25 mouse cellular contexts compared by ENCODE assay signal in the genomic region with DNA sequence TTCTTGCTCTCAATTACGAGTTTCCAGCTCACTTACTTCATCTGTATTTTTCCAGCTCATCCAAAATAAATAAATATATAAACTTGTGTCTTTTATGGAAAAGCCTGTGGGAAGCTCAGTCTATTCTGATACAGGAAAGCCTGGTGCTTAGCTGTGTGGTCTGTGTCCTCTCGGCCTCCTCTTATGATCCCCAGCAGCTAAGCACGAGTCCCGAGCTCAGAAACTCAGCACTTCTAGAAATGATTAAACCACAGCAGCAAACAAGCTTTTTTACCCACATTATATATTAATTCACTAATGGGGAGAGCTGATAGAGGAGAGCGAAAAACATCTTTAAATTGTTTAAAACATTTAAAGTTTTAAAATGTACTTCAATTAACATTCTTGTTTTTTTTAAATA. TPM values are rescaled to one million over a fixed set of nuclear protein-coding genes. Genes with fewer than 3 reads are reported as not detected.
DNase-seq lines count a peak whose midpoint lies in the region; ATAC-seq and TF ChIP-seq lines count a peak whose summit lies in the region.
"Had no signal": no experiment of that assay in that cellular context is flagged by ENCODE, and none has a peak within 500 bp of the region (broad histone marks: within the 10 kb centered on the region; RNA-seq: fewer than 3 reads in every experiment).

No protein-coding gene starts in this region.

- no peak for ATAC-seq in liver, embryonic 11.5 days (replicated peaks; ENCODE audit: low FRiP score)
- ATAC-seq in liver, postnatal 0 days, result no peak
- ATAC-seq in liver, embryonic 14.5 days (ENCODE audit: insufficient read depth), result no peak
- ATAC-seq: forebrain, embryonic 13.5 days; intestine, embryonic 16.5 days; midbrain, embryonic 15.5 days had no signal

- DNase-seq in kidney, adult 2 months, result peak; percentile 59
- DNase-seq in kidney, postnatal 10 days, result no peak
- no peak for DNase-seq in liver, embryonic 11.5 days (ENCODE audit: low spot score)
- no peak for DNase-seq in liver, postnatal 0 days
- DNase-seq in liver, embryonic 14.5 days (ENCODE audit: low read depth in 3 of 3, low spot score in 3 of 3), result no peak
- DNase-seq in cerebellum, postnatal 25 days, result no peak
- DNase-seq: adrenal gland, postnatal 36 days; B cell, adult 2 months; cerebellum, adult 2 months; cerebellum, postnatal 36 days; gastrocnemius, postnatal 10 days; heart, postnatal 4 days; layer of hippocampus, adult 9-11 months; retina, postnatal 1 day; right cerebral cortex, postnatal 14 days had no signal

- TF ChIP-seq EP300 in liver, postnatal 0 days (IDR thresholded peaks at IDR 0.05; ENCODE audit: low read depth), result no peak
- TF ChIP-seq EP300 in liver, embryonic 14.5 days (IDR thresholded peaks at IDR 0.05; ENCODE audit: low read depth), result no peak

- no peaks in the 10 kb centered on the region for H3K36me3 ChIP-seq in kidney, adult 2 months (ENCODE audit: control insufficient read depth, insufficient read depth, low read length)
- peaks cover under 1% of the 10 kb centered on the region; the same call in 1 of the 2 replicates for H3K36me3 ChIP-seq in liver, embryonic 11.5 days (ENCODE audit: control insufficient read depth, insufficient read depth, low read length)
- H3K36me3 ChIP-seq in liver, postnatal 0 days (replicated peaks; ENCODE audit: insufficient read depth, low read length), result no peaks in the 10 kb centered on the region
- no peaks in the 10 kb centered on the region for H3K36me3 ChIP-seq in liver, embryonic 14.5 days (replicated peaks; ENCODE audit: control insufficient read depth, insufficient read depth, low read depth)

- TF ChIP-seq CTCF in kidney, adult 2 months (conservative IDR thresholded peaks at IDR 0.05; ENCODE audit: insufficient read depth, insufficient read length, low read depth, low read length), result no peak
- no peak for TF ChIP-seq CTCF in liver, postnatal 0 days (IDR thresholded peaks at IDR 0.05; ENCODE audit: low read depth)
- no peak for TF ChIP-seq CTCF in liver, embryonic 14.5 days (IDR thresholded peaks at IDR 0.05; ENCODE audit: low read depth)

- 48% methylated on average over 5 of the region's 5 CpGs for WGBS in kidney, adult 2 months
- WGBS in liver, embryonic 11.5 days, result 67% methylated on average over 5 of the region's 5 CpGs
- WGBS in liver, postnatal 0 days (ENCODE audit: insufficient replicate concordance), result 63% methylated on average over 5 of the region's 5 CpGs
- WGBS in liver, embryonic 14.5 days (ENCODE audit: insufficient replicate concordance), result 56% methylated on average over 5 of the region's 5 CpGs

- H3K4me2 ChIP-seq in liver, embryonic 11.5 days, result no peak overlapping the region; the same call in 1 of the 2 replicates
- H3K4me2 ChIP-seq in liver, postnatal 0 days (ENCODE audit: low read depth, low read length), result no peak overlapping the region
- H3K4me2 ChIP-seq in liver, embryonic 14.5 days (ENCODE audit: low read depth), result no peak overlapping the region
- H3K4me2 ChIP-seq: forebrain, embryonic 13.5 days; hindbrain, embryonic 13.5 days; limb, embryonic 15.5 days; lung, embryonic 15.5 days; midbrain, embryonic 15.5 days; neural tube, embryonic 15.5 days; stomach, embryonic 15.5 days had no signal

- peaks cover 2% of the 10 kb centered on the region; the same call in 1 of the 2 replicates for H3K4me1 ChIP-seq in kidney, adult 2 months (ENCODE audit: control insufficient read depth, insufficient read depth, low read length)
- peaks cover 45% of the 10 kb centered on the region for H3K4me1 ChIP-seq in liver, embryonic 11.5 days (replicated peaks; ENCODE audit: control insufficient read depth, insufficient read depth, low read length)
- H3K4me1 ChIP-seq in liver, postnatal 0 days (ENCODE audit: insufficient read depth), result peaks cover 25% of the 10 kb centered on the region
- peaks cover 47 to 51% of the 10 kb centered on the region in 2 experiments for H3K4me1 ChIP-seq in liver, embryonic 14.5 days (replicated peaks; ENCODE audit: control insufficient read depth in 2 of 2, insufficient read depth in 2 of 2, low read length in 1 of 2)
- H3K4me1 ChIP-seq: forebrain, embryonic 13.5 days; hindbrain, embryonic 13.5 days; limb, embryonic 10.5 days; limb, embryonic 15.5 days; lung, embryonic 15.5 days; midbrain, embryonic 15.5 days; neural tube, embryonic 15.5 days; stomach, embryonic 15.5 days had no signal

- H3K27ac ChIP-seq in kidney, adult 2 months (ENCODE audit: insufficient read depth, low read depth, low read length), result peak overlapping the region; percentile 43; the same call in 1 of the 2 replicates
- H3K27ac ChIP-seq in liver, embryonic 11.5 days (ENCODE audit: low read depth, low read length), result peak overlapping the region; percentile 46; the same call in 1 of the 2 replicates
- H3K27ac ChIP-seq in liver, postnatal 0 days (ENCODE audit: low read depth), result no peak overlapping the region
- peak overlapping the region; percentile 34 for H3K27ac ChIP-seq in liver, embryonic 14.5 days
- H3K27ac ChIP-seq: forebrain, embryonic 13.5 days; hindbrain, embryonic 13.5 days; limb, embryonic 10.5 days; limb, embryonic 15.5 days; lung, embryonic 15.5 days; midbrain, embryonic 10.5 days; midbrain, embryonic 15.5 days; neural tube, embryonic 15.5 days; stomach, embryonic 15.5 days had no signal

- H3K27me3 ChIP-seq in kidney, adult 2 months (replicated peaks; ENCODE audit: control insufficient read depth, insufficient read depth, low read length), result no peaks in the 10 kb centered on the region
- no peaks in the 10 kb centered on the region for H3K27me3 ChIP-seq in liver, embryonic 11.5 days (replicated peaks; ENCODE audit: control insufficient read depth, insufficient read depth, low read length)
- no peaks in the 10 kb centered on the region for H3K27me3 ChIP-seq in liver, postnatal 0 days (ENCODE audit: insufficient read depth, low read length)
- no peaks in the 10 kb centered on the region for H3K27me3 ChIP-seq in liver, embryonic 14.5 days (ENCODE audit: control insufficient read depth, insufficient read depth, low read length)
- H3K27me3 ChIP-seq: forebrain, embryonic 13.5 days; hindbrain, embryonic 13.5 days; limb, embryonic 15.5 days; lung, embryonic 15.5 days; midbrain, embryonic 15.5 days; neural tube, embryonic 15.5 days; stomach, embryonic 15.5 days had no signal

- no peak for TF ChIP-seq POLR2A in kidney, adult 2 months (IDR thresholded peaks at IDR 0.05; ENCODE audit: low read depth, low read length)

- no peaks in the 10 kb centered on the region for H3K9me3 ChIP-seq in liver, embryonic 11.5 days (ENCODE audit: control insufficient read depth, low read length)
- H3K9me3 ChIP-seq in liver, postnatal 0 days (ENCODE audit: low read length), result no peaks in the 10 kb centered on the region
- H3K9me3 ChIP-seq in liver, embryonic 14.5 days (ENCODE audit: control insufficient read depth, low read length), result no peaks in the 10 kb centered on the region
- H3K9me3 ChIP-seq: forebrain, embryonic 13.5 days; hindbrain, embryonic 13.5 days; limb, embryonic 10.5 days; limb, embryonic 15.5 days; lung, embryonic 15.5 days; midbrain, embryonic 10.5 days; midbrain, embryonic 15.5 days; neural tube, embryonic 15.5 days; stomach, embryonic 15.5 days had no signal

- H3K9ac ChIP-seq in liver, embryonic 11.5 days (ENCODE audit: low read depth, low read length), result no peak overlapping the region
- no peak overlapping the region for H3K9ac ChIP-seq in liver, postnatal 0 days (replicated peaks)
- no peak overlapping the region for H3K9ac ChIP-seq in liver, embryonic 14.5 days (replicated peaks)
- H3K9ac ChIP-seq: forebrain, embryonic 13.5 days; hindbrain, embryonic 13.5 days; limb, embryonic 15.5 days; lung, embryonic 15.5 days; midbrain, embryonic 15.5 days; neural tube, embryonic 15.5 days; stomach, embryonic 15.5 days had no signal

- no peak overlapping the region for H3K4me3 ChIP-seq in kidney, adult 2 months (ENCODE audit: insufficient read depth, low read depth, low read length)
- H3K4me3 ChIP-seq in liver, embryonic 11.5 days (ENCODE audit: low read depth, low read length), result no peak overlapping the region
- no peak overlapping the region for H3K4me3 ChIP-seq in liver, postnatal 0 days (ENCODE audit: low read depth, low read length)
- no peak overlapping the region for H3K4me3 ChIP-seq in liver, embryonic 14.5 days (ENCODE audit: insufficient read depth in 1 of 2, low read depth in 2 of 2, low read length in 2 of 2)
- H3K4me3 ChIP-seq: forebrain, embryonic 13.5 days; hindbrain, embryonic 13.5 days; limb, embryonic 10.5 days; limb, embryonic 15.5 days; lung, embryonic 15.5 days; midbrain, embryonic 10.5 days; midbrain, embryonic 15.5 days; neural tube, embryonic 15.5 days; stomach, embryonic 15.5 days had no signal

RNA-seq across cellular contexts. Expression of a gene that starts 48.2 kb away (rescaled TPM):
- 7.0 and 7.1 TPM in 2 replicates for polyA plus RNA-seq in kidney, adult 2 months (2012; rRNA removed)
- 9.1 and 9.4 TPM in 2 replicates for polyA plus RNA-seq in liver, embryonic 11.5 days (2014; fragmentation: Nextera tagmentation; extraction: Ambion mirVana)
- 0.31 and 0.64 TPM in 2 replicates for polyA plus RNA-seq in liver, postnatal 0 days (2015; fragmentation: Nextera tagmentation; extraction: Ambion mirVana)
- 2.6 TPM in 2 replicates for polyA plus RNA-seq in liver, embryonic 14.5 days (2012; rRNA removed)
- polyA plus RNA-seq in liver, embryonic 14.5 days (2014; fragmentation: Nextera tagmentation; extraction: Ambion mirVana), result 0.84 and 0.90 TPM in 2 replicates
